Mouse (Mus musculus): ENCODE measurements around the gene Prrg1. TPM values are rescaled to one million over a fixed set of nuclear protein-coding genes. Genes with fewer than 3 reads are reported as not detected.
"Not testable (repeated sequence)": the region's sequence is repeated elsewhere in the genome, so short reads cannot be mapped to it uniquely, and the experiment has no call there.

Gene Prrg1
- polyA plus RNA-seq, 1 experiment from 2014 or later = 5.6 TPM

GRCm38 (mm10) chrX:78538632-78539316, 44.9 kb downstream of the Prrg1 start:
- WGBS = 63% methylated on average over 2 of the region's 2 CpGs
- no peaks in the 10 kb centered on the region for H3K36me3 ChIP-seq (ENCODE audit: control insufficient read depth, insufficient read depth, low read length)
- no peak for ATAC-seq

GRCm38 (mm10) chrX:78518301-78518700, 65.4 kb downstream of the Prrg1 start:
- Histone ChIP-seq H3K27me3 (replicated peaks; ENCODE audit: control insufficient read depth, insufficient read depth, low read length) (no peaks in the 10 kb centered on the region), H3K27ac (ENCODE audit: low read length) (no peak overlapping the region), H3K36me3 (ENCODE audit: control insufficient read depth, insufficient read depth, low read length) (no peaks in the 10 kb centered on the region), H3K4me2 (ENCODE audit: low read depth, low read length) (no peak overlapping the region), H3K9me3 (ENCODE audit: control insufficient read depth, low read length) (no peaks in the 10 kb centered on the region), H3K4me1 (ENCODE audit: control insufficient read depth, insufficient read depth, low read length) (no peaks in the 10 kb centered on the region), H3K9ac (ENCODE audit: low read depth, low read length) (no peak overlapping the region), H3K4me3 (ENCODE audit: low read length) (no peak overlapping the region)
- no peak for ATAC-seq
- 77% methylated on average over 2 of the region's 2 CpGs for WGBS

More at GRCm38 (mm10) chrX:78538632-78539316, 44.9 kb downstream of the Prrg1 start:
- Histone ChIP-seq H3K4me2 (ENCODE audit: low read depth, low read length) (no peak overlapping the region), H3K27me3 (replicated peaks; ENCODE audit: control insufficient read depth, insufficient read depth, low read length) (no peaks in the 10 kb centered on the region), H3K27ac (ENCODE audit: low read length) (no peak overlapping the region), H3K4me3 (ENCODE audit: low read length) (no peak overlapping the region), H3K4me1 (ENCODE audit: control insufficient read depth, insufficient read depth, low read length) (no peaks in the 10 kb centered on the region), H3K9ac (ENCODE audit: low read depth, low read length) (no peak overlapping the region), H3K9me3 (ENCODE audit: control insufficient read depth, low read length) (no peaks in the 10 kb centered on the region)

- no peak overlapping the region for H3K9ac ChIP-seq (ENCODE audit: low read depth, low read length)
- H3K9me3 ChIP-seq (ENCODE audit: control insufficient read depth, low read length) = no peaks in the 10 kb centered on the region
- H3K4me2 ChIP-seq (ENCODE audit: low read depth, low read length) = no peak overlapping the region
- H3K4me1 ChIP-seq (ENCODE audit: control insufficient read depth, insufficient read depth, low read length) = no peaks in the 10 kb centered on the region
- H3K27ac ChIP-seq (ENCODE audit: low read length) = no peak overlapping the region
- 90% methylated on average over 2 of the region's 2 CpGs for WGBS
- no peak overlapping the region for H3K4me3 ChIP-seq (ENCODE audit: low read length)
- no peak for ATAC-seq
- H3K27me3 ChIP-seq (replicated peaks; ENCODE audit: control insufficient read depth, insufficient read depth, low read length) = no peaks in the 10 kb centered on the region
- H3K36me3 ChIP-seq (ENCODE audit: control insufficient read depth, insufficient read depth, low read length) = no peaks in the 10 kb centered on the region
Measured at GRCm38 (mm10) chrX:78482987-78483386, 100.7 kb downstream of the Prrg1 start.

- Histone ChIP-seq H3K36me3 (ENCODE audit: control insufficient read depth, insufficient read depth, low read length) (no peaks in the 10 kb centered on the region), H3K4me2 (ENCODE audit: low read depth, low read length) (no peak overlapping the region), H3K9me3 (ENCODE audit: control insufficient read depth, low read length) (no peaks in the 10 kb centered on the region), H3K4me1 (ENCODE audit: control insufficient read depth, insufficient read depth, low read length) (no peaks in the 10 kb centered on the region), H3K4me3 (ENCODE audit: low read length) (no peak overlapping the region), H3K9ac (ENCODE audit: low read depth, low read length) (no peak overlapping the region), H3K27ac (ENCODE audit: low read length) (no peak overlapping the region), H3K27me3 (replicated peaks; ENCODE audit: control insufficient read depth, insufficient read depth, low read length) (no peaks in the 10 kb centered on the region)
- no peak for ATAC-seq
- 67% methylated on average over 3 of the region's 3 CpGs for WGBS
Measured at GRCm38 (mm10) chrX:78479710-78480109, 104.0 kb downstream of the Prrg1 start.

GRCm38 (mm10) chrX:78434357-78434756, 149.3 kb downstream of the Prrg1 start:
- ATAC-seq = no peak
- H3K4me2 ChIP-seq (ENCODE audit: low read depth, low read length) = no peak overlapping the region
- H3K4me1 ChIP-seq (ENCODE audit: control insufficient read depth, insufficient read depth, low read length) = no peaks in the 10 kb centered on the region
- WGBS = 70% methylated on average over 6 of the region's 6 CpGs
- H3K9me3 ChIP-seq (ENCODE audit: control insufficient read depth, low read length) = no peaks in the 10 kb centered on the region
- H3K27ac ChIP-seq (ENCODE audit: low read length) = no peak overlapping the region
- no peaks in the 10 kb centered on the region for H3K36me3 ChIP-seq (ENCODE audit: control insufficient read depth, insufficient read depth, low read length)
- H3K27me3 ChIP-seq (replicated peaks; ENCODE audit: control insufficient read depth, insufficient read depth, low read length) = no peaks in the 10 kb centered on the region
- no peak overlapping the region for H3K9ac ChIP-seq (ENCODE audit: low read depth, low read length)
- H3K4me3 ChIP-seq (ENCODE audit: low read length) = no peak overlapping the region

GRCm38 (mm10) chrX:78403346-78403745, 180.3 kb downstream of the Prrg1 start:
- WGBS = 72% methylated on average over 2 of the region's 2 CpGs
- not testable (repeated sequence) for H3K4me2 ChIP-seq (ENCODE audit: low read depth, low read length)

More at GRCm38 (mm10) chrX:78403346-78403745, 180.3 kb downstream of the Prrg1 start:
- H3K36me3 ChIP-seq (ENCODE audit: control insufficient read depth, insufficient read depth, low read length); H3K27me3 ChIP-seq (replicated peaks; ENCODE audit: control insufficient read depth, insufficient read depth, low read length); H3K27ac ChIP-seq (ENCODE audit: low read length); H3K9ac ChIP-seq (ENCODE audit: low read depth, low read length); H3K4me1 ChIP-seq (ENCODE audit: control insufficient read depth, insufficient read depth, low read length); H3K4me3 ChIP-seq (ENCODE audit: low read length); ATAC-seq; H3K9me3 ChIP-seq (ENCODE audit: control insufficient read depth, low read length): not testable (repeated sequence)

Other genes with a start within 250 kb of the Prrg1 start
- gene 4930480E11Rik, start 214.3 kb downstream of the Prrg1 start, polyA plus RNA-seq (2015; fragmentation: Nextera tagmentation; extraction: Ambion mirVana) = not detected in 2 replicates
- gene Fam47c, start 153.9 kb upstream of the Prrg1 start, polyA plus RNA-seq (2015; fragmentation: Nextera tagmentation; extraction: Ambion mirVana) = not detected in 2 replicates

Measured in intestine, embryonic 16.5 days (tissue).